Mouse (Mus musculus) G1E (cell line): Measurements from ENCODE around the gene Spem1.

Experiments used
- CTCF ChIP-seq: IDR thresholded peaks from 2 replicates; pipeline ENCODE4 v1.5.1; 2012; ENCODE audit warnings: low read depth, low read length, inconsistent platforms, mixed read lengths
- GATA1 ChIP-seq: IDR thresholded peaks from 2 replicates; pipeline ENCODE4 v1.6.1; 2012; ENCODE audit warnings: borderline replicate concordance, low read length, inconsistent platforms, mixed read lengths
- POLR2AphosphoS5 ChIP-seq: IDR thresholded peaks from 2 replicates; pipeline ENCODE4 v1.6.1; 2012; ENCODE audit warnings: low read depth, low read length, inconsistent platforms; ENCODE audit not compliant: insufficient replicate concordance

- TF ChIP-seq CTCF (no peak), GATA1 (no peak), POLR2AphosphoS5 (no peak)
These were observed 24.1 kb downstream of the Spem1 start for GRCm38 (mm10) chr11:69797924-69798323.
